Mouse (Mus musculus) forebrain, embryonic 13.5 days (tissue): ENCODE measurements around the gene Clpb. TPM values are rescaled to one million over a fixed set of nuclear protein-coding genes. Genes with fewer than 3 reads are reported as not detected.

ENCODE experiments used
- ATAC-seq: fragments of 200-750 bp; cut with Nextera tagmentation; 2 replicates; pipeline ENCODE4 v1.8.0; 2017
- H3K27ac ChIP-seq: fragments of 300-500 bp; sonication (generic); 2 replicates; pipeline ENCODE4 v1.5.1; 2015; ENCODE audit warnings: inconsistent platforms, mild to moderate bottlenecking, moderate library complexity
- H3K27me3 ChIP-seq: fragments of 300-500 bp; sonication (generic); 2 replicates; pipeline ENCODE4 v1.6.1; 2015; ENCODE audit warnings: mild to moderate bottlenecking, inconsistent platforms
- H3K36me3 ChIP-seq: fragments of 300-500 bp; sonication (generic); 2 replicates; pipeline ENCODE4 v1.6.1; 2015; ENCODE audit warnings: mild to moderate bottlenecking, inconsistent platforms; ENCODE audit not compliant: poor library complexity, severe bottlenecking
- H3K4me1 ChIP-seq: fragments of 300-500 bp; sonication (generic); 2 replicates; pipeline ENCODE4 v1.6.1; 2015; ENCODE audit warnings: inconsistent platforms
- H3K4me2 ChIP-seq: fragments of 300-500 bp; sonication (generic); 2 replicates; pipeline ENCODE4 v1.6.1; 2015; ENCODE audit warnings: inconsistent platforms, mild to moderate bottlenecking, moderate library complexity
- H3K4me3 ChIP-seq: fragments of 300-500 bp; sonication (generic); 2 replicates; pipeline ENCODE4 v1.5.1; 2015; ENCODE audit warnings: mild to moderate bottlenecking, inconsistent platforms
- H3K9ac ChIP-seq: fragments of 300-500 bp; sonication (generic); 2 replicates; pipeline ENCODE4 v1.6.1; 2015; ENCODE audit warnings: mild to moderate bottlenecking, inconsistent platforms
- H3K9me3 ChIP-seq: fragments of 300-500 bp; sonication (generic); replicated peaks from 2 replicates; pipeline ENCODE4 v1.6.1; 2016; ENCODE audit warnings: inconsistent platforms
- WGBS: fragments of 180-500 bp; shearing (Covaris S2); methylation state at CpG from one replicate; pipeline ENCODE4 v1.1.7; 2015; 5-methylcytosine and 5-hydroxymethylcytosine counted together
- polyA plus RNA-seq: library from polyadenylated mRNA; unstranded; fragments of >200 nt; fragmentation: Nextera tagmentation; extraction: Ambion mirVana; gene quantifications from 2 replicates; pipeline ENCODE4 v1.2.1, GENCODE M21; 2015

Gene Clpb
- polyA plus RNA-seq, 1 experiment from 2014 or later, result 35.4 TPM

GRCm38 (mm10) chr7:101636056-101636455 lies 27.4 kb upstream of the Clpb start:
- no peak overlapping the region for H3K4me2 ChIP-seq
- no peaks in the 10 kb centered on the region for H3K9me3 ChIP-seq
- no peaks in the 10 kb centered on the region for H3K27me3 ChIP-seq
- ATAC-seq, result no peak
- 83% methylated on average over 2 of the region's 2 CpGs for WGBS
- H3K4me1 ChIP-seq, result no peaks in the 10 kb centered on the region
- no peak overlapping the region for H3K27ac ChIP-seq
- no peak overlapping the region for H3K9ac ChIP-seq
- no peak overlapping the region for H3K4me3 ChIP-seq
- no peaks in the 10 kb centered on the region for H3K36me3 ChIP-seq

GRCm38 (mm10) chr7:101643879-101644278 lies 19.6 kb upstream of the Clpb start:
- H3K4me3 ChIP-seq, result no peak overlapping the region
- H3K36me3 ChIP-seq, result no peaks in the 10 kb centered on the region
- no peak overlapping the region for H3K27ac ChIP-seq
- no peaks in the 10 kb centered on the region for H3K4me1 ChIP-seq
- no peak for ATAC-seq
- no peaks in the 10 kb centered on the region for H3K9me3 ChIP-seq
- H3K9ac ChIP-seq, result no peak overlapping the region
- H3K27me3 ChIP-seq, result no peaks in the 10 kb centered on the region
- no peak overlapping the region for H3K4me2 ChIP-seq
- WGBS, result 84% methylated on average over 3 of the region's 3 CpGs

- no peak overlapping the region for H3K9ac ChIP-seq
- WGBS, result 79% methylated on average over 9 of the region's 9 CpGs
- no peak for ATAC-seq
- no peak overlapping the region for H3K27ac ChIP-seq
- H3K36me3 ChIP-seq, result no peaks in the 10 kb centered on the region
- H3K4me3 ChIP-seq, result no peak overlapping the region
- no peak overlapping the region for H3K4me2 ChIP-seq
- no peaks in the 10 kb centered on the region for H3K9me3 ChIP-seq
- no peaks in the 10 kb centered on the region for H3K27me3 ChIP-seq
- H3K4me1 ChIP-seq, result no peaks in the 10 kb centered on the region
Observed at GRCm38 (mm10) chr7:101649729-101650128, 13.7 kb upstream of the Clpb start.

- Histone ChIP-seq H3K4me3 (no peak overlapping the region), H3K27ac (no peak overlapping the region), H3K27me3 (no peaks in the 10 kb centered on the region), H3K4me1 (no peaks in the 10 kb centered on the region), H3K4me2 (no peak overlapping the region), H3K9ac (no peak overlapping the region), H3K9me3 (no peaks in the 10 kb centered on the region), H3K36me3 (no peaks in the 10 kb centered on the region)
- no peak for ATAC-seq
- WGBS, result 36% methylated on average over 3 of the region's 3 CpGs
Observed at GRCm38 (mm10) chr7:101650565-101650964, 12.9 kb upstream of the Clpb start.

- Histone ChIP-seq H3K36me3 (no peaks in the 10 kb centered on the region), H3K27ac (no peak overlapping the region), H3K9me3 (no peaks in the 10 kb centered on the region), H3K4me3 (no peak overlapping the region), H3K9ac (no peak overlapping the region), H3K27me3 (no peaks in the 10 kb centered on the region), H3K4me1 (no peaks in the 10 kb centered on the region), H3K4me2 (no peak overlapping the region)
- peak; percentile 50; the same call in 1 of the 2 replicates for ATAC-seq
- WGBS, result 52% methylated on average over 10 of the region's 10 CpGs
Observed at GRCm38 (mm10) chr7:101653681-101654209, 9.7 kb upstream of the Clpb start.

- Histone ChIP-seq H3K27me3 (peaks cover 4% of the 10 kb centered on the region; the same call in 1 of the 2 replicates), H3K4me2 (no peak overlapping the region), H3K36me3 (no peaks in the 10 kb centered on the region), H3K27ac (no peak overlapping the region), H3K9me3 (no peaks in the 10 kb centered on the region), H3K9ac (no peak overlapping the region), H3K4me3 (no peak overlapping the region), H3K4me1 (no peaks in the 10 kb centered on the region)
- ATAC-seq, result no peak
- WGBS, result 70% methylated on average over 4 of the region's 4 CpGs
Observed at GRCm38 (mm10) chr7:101654936-101655335, 8.5 kb upstream of the Clpb start.

- H3K27ac ChIP-seq, result no peak overlapping the region
- 79% methylated on average over 1 of the region's 1 CpGs for WGBS
Observed at GRCm38 (mm10) chr7:101662006-101662405, 1.4 kb upstream of the Clpb start.

GRCm38 (mm10) chr7:101666581-101666980 lies 3.1 kb downstream of the Clpb start:
- H3K4me1 ChIP-seq, result peaks cover 30% of the 10 kb centered on the region
- H3K36me3 ChIP-seq, result peaks cover 16% of the 10 kb centered on the region
- H3K4me3 ChIP-seq, result no peak overlapping the region
- no peak overlapping the region for H3K4me2 ChIP-seq
- 8% methylated on average over 3 of the region's 3 CpGs for WGBS
- no peaks in the 10 kb centered on the region for H3K27me3 ChIP-seq
- H3K9me3 ChIP-seq, result no peaks in the 10 kb centered on the region
- ATAC-seq, result no peak
- peak overlapping the region; percentile 46; the same call in 1 of the 2 replicates for H3K9ac ChIP-seq
- no peak overlapping the region for H3K27ac ChIP-seq

More at GRCm38 (mm10) chr7:101662006-101662405, 1.4 kb upstream of the Clpb start:
- peaks cover 5% of the 10 kb centered on the region; the same call in 1 of the 2 replicates for H3K27me3 ChIP-seq
- H3K36me3 ChIP-seq, result no peaks in the 10 kb centered on the region
- no peaks in the 10 kb centered on the region for H3K9me3 ChIP-seq
- no peak overlapping the region for H3K9ac ChIP-seq
- ATAC-seq, result no peak
- H3K4me3 ChIP-seq, result no peak overlapping the region
- peaks cover 23% of the 10 kb centered on the region for H3K4me1 ChIP-seq
- H3K4me2 ChIP-seq, result no peak overlapping the region

GRCm38 (mm10) chr7:101671601-101672280 lies 8.3 kb downstream of the Clpb start:
- no peak overlapping the region for H3K4me2 ChIP-seq
- H3K4me1 ChIP-seq, result peaks cover 25% of the 10 kb centered on the region
- WGBS, result 80% methylated on average over 5 of the region's 5 CpGs
- H3K27ac ChIP-seq, result no peak overlapping the region
- no peak overlapping the region for H3K9ac ChIP-seq
- H3K4me3 ChIP-seq, result no peak overlapping the region
- no peak for ATAC-seq
- H3K9me3 ChIP-seq, result no peaks in the 10 kb centered on the region
- peaks cover 16% of the 10 kb centered on the region for H3K36me3 ChIP-seq
- H3K27me3 ChIP-seq, result no peaks in the 10 kb centered on the region

GRCm38 (mm10) chr7:101673497-101673896 lies 10.1 kb downstream of the Clpb start:
- H3K4me3 ChIP-seq, result no peak overlapping the region
- peaks cover 26% of the 10 kb centered on the region for H3K4me1 ChIP-seq
- peaks cover 10% of the 10 kb centered on the region; the same call in 1 of the 2 replicates for H3K36me3 ChIP-seq
- no peaks in the 10 kb centered on the region for H3K27me3 ChIP-seq
- ATAC-seq, result no peak
- H3K9me3 ChIP-seq, result no peaks in the 10 kb centered on the region
- H3K9ac ChIP-seq, result no peak overlapping the region
- no peak overlapping the region for H3K27ac ChIP-seq
- WGBS, result 36% methylated on average over 2 of the region's 2 CpGs
- H3K4me2 ChIP-seq, result no peak overlapping the region

- H3K27ac ChIP-seq, result no peak overlapping the region
- H3K27me3 ChIP-seq, result no peaks in the 10 kb centered on the region
- no peaks in the 10 kb centered on the region for H3K9me3 ChIP-seq
- H3K36me3 ChIP-seq, result peaks cover under 1% of the 10 kb centered on the region; the same call in 1 of the 2 replicates
- 34% methylated on average over 6 of the region's 6 CpGs for WGBS
- no peak overlapping the region for H3K4me2 ChIP-seq
- H3K4me1 ChIP-seq, result peaks cover 31% of the 10 kb centered on the region
- no peak for ATAC-seq
- H3K4me3 ChIP-seq, result no peak overlapping the region
- H3K9ac ChIP-seq, result peak overlapping the region; percentile 34; the same call in 1 of the 2 replicates
Observed at GRCm38 (mm10) chr7:101676033-101676761, 12.8 kb downstream of the Clpb start.

GRCm38 (mm10) chr7:101676762-101677308 lies 13.4 kb downstream of the Clpb start:
- Histone ChIP-seq H3K4me2 (no peak overlapping the region; the same call in 1 of the 2 replicates), H3K9me3 (no peaks in the 10 kb centered on the region), H3K27me3 (no peaks in the 10 kb centered on the region), H3K27ac (no peak overlapping the region), H3K4me1 (peaks cover 31% of the 10 kb centered on the region), H3K9ac (peak overlapping the region; percentile 34; the same call in 1 of the 2 replicates), H3K36me3 (no peaks in the 10 kb centered on the region), H3K4me3 (no peak overlapping the region)
- no peak for ATAC-seq
- 11% methylated on average over 3 of the region's 3 CpGs for WGBS
